Mouse (Mus musculus): ENCODE measurements at regions not wholly inside any gene's neighbourhood (a gene's known extent, or its start where the extent isn't known, plus 50 kb on each side); places are given as distances from the start of the nearest gene placed in this dataset.
A peak's percentile ranks its signal among the peaks of the same experiment; 100 is the strongest.

DNA sequence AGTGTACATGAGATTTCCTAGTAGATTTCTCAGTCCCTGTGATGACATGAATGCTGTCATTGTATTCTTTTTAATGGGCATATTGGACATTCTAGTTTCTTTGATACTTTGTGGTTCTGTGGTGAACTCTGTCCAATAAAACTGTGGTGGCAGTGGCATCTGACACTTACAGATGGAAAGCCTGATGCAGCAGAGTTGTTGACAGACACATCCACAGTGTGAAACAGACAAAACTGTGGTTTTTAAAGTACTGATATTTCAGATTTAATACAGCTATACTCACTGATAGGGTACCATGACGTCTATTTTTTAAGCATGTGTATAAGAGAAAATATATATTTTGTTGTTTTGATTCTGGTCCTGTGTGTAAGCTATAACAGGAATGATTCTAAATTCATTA lies 818.0 kb downstream of the Trim52 start:
- DNase-seq (ENCODE audit: low spot score) = no peak

DNA sequence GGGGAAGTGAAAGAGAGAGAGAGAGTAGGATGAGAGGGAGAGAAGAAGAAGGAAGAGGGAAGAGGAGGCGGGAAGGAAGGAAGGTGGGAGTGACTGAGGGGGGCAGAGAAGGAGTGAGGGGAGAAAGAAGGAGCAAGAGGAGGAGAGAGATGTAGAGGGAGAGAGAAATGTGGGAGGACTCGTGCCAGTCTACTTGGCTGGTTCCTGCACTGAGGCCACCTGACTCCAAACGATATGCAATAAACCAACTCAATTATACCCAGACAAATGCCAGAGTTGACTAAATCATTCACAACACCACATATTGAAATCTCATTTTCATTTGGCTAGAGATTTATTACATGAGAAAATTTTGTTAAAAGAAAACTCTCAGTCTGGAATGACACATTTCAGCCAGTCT lies 818.4 kb downstream of the Trim52 start:
- no peak for DNase-seq (ENCODE audit: low spot score)

- peak; percentile 37 for DNase-seq (ENCODE audit: low spot score)
Measured at GRCm38 (mm10) chr14:106945261-106945660, 839.3 kb downstream of the Trim52 start.

GRCm38 (mm10) chr14:106977958-106978357 lies 872.0 kb downstream of the Trim52 start:
- no peak for DNase-seq (ENCODE audit: low spot score)

GRCm38 (mm10) chr14:106980752-106981151 lies 874.8 kb downstream of the Trim52 start:
- DNase-seq (ENCODE audit: low spot score) = no peak

DNA sequence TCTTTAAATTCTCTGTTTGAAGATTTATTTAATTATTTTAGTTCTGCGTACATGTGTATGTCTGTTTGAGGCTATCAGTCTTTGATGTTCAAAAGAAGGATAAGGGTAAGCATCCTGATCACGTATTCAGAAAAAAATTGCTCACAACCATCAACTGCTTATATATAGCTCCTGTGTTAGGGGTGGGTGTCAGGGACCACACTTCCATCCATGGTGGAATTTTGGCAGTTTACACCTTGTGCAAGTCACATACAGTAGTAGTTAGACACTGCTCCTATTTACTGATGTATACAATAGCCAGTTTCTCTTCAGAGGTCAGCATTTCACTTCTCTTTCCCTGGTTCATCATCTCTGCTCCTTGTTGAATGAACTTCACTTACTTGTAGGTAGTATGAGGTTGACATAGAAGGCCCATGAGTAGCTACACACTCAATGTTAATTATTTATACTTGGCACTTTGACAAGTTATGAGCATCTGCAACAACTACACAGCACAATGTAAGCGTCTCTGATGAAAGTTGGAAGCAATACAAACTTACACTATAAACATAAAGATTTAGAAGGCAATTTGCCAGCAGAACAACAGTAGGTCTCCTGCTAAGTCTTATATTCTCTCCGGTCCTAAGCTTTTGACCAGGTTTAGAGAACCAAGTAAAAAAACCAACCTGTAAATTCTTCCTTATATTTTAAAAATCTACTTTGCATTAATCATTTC lies 891.7 kb downstream of the Trim52 start:
- DNase-seq (ENCODE audit: low spot score) = no peak

DNA sequence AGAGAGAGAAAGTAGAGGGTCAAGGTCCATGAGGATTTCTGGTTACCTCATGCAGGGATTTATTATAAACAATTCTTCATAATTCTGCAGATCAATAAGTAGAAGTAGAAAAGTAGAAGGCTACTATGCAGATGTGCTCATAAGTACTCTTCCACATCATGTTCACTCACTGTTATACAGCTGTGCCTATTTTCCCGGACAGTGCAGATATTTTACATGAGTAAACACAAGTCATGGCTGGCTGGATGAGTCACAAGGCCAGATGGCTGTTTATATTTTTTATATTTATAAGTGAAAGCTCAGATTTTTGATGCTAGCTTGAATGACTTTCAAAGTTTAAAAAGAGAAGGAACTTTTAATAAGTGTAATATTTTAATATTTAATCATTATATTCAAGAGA lies 899.0 kb downstream of the Trim52 start:
- no peak for DNase-seq (ENCODE audit: low spot score)

GRCm38 (mm10) chr14:107009617-107010016 lies 903.6 kb downstream of the Trim52 start:
- no peak for DNase-seq (ENCODE audit: low spot score)

DNA sequence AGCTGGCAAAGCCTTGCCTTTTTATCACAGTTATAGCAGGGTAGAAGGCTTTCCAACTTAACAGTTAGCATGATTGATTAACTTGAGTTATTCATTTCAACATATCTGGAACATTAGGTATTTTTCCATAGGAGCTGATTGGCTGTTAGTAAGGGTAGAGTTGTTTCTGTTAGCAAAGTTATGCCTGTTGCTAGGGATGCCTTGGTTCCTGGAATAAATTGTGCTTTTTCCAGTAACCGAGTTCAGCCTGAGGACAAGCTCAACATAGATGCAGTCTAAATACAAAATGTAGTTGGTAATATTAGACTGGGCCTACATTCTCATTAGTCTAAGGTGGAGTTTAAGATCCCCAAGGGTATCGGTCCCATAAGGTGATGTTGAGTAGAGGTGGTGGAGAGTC lies 927.8 kb downstream of the Trim52 start:
- DNase-seq (ENCODE audit: low spot score) = no peak

DNA sequence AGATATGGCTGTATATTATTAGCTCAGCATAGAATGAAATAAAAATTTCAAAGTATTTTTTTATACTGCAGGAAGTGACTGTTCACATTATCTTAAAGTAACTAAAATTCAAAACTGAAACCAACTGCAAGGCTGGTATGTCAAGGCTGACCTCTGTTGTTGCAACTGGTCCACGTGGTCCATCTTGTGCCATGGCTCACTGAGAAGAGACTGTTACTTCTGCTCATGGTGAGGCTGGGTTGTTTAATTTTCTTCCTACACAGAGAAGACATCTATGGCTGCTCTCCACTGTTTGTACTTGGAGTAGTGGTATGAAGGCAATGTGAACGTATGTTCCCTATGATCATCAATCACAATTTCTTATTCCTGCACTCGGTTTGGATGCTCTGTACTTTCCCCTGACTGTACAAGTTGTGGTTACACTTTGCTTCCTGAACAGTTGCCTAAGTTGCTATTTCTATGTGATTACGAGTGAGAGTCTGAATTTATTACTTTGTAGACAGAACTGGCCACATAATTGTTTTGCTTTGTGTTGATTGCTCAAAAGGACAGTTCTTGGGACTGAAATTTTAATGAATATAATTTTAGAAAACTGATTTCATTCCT lies 946.1 kb downstream of the Trim52 start:
- DNase-seq (ENCODE audit: low spot score) = no peak

DNA sequence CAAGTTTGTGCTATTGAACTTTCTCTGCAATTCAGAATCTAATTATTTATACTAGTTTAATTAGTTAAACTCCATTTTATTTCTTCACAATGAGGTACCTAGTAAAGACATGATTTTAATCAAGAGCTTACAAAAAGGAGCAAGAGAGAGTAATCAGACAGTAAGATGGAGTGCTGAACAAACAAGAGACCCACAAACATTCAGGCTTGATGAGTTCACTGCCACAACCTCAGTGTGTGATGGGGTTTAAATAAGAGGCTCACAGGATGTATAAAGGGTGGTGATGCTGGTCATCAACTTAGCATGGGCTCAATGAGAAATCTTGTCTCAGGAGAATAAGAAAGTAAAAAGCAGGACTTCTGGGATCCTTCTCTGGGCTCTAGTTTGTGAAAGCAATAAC lies 962.6 kb downstream of the Trim52 start:
- DNase-seq (ENCODE audit: low spot score) = no peak

DNA sequence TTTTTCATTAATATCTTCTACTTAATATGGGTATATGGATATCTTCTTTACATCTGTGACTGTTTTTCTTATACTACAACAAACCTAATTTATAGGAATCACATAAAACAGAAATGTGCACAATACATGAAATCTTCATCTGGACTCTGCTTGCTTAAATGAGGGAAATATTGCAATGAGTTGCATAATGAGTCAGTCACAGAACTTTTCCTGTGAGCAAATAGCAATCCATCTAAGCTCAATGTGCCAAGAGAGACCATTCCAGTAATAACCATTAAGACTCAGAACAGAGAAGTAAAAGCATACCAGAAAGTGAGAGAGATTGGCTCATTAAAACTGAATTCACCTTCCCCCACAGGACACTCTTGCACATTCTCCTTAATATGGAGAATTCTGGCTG lies 974.4 kb downstream of the Trim52 start:
- DNase-seq (ENCODE audit: low spot score) = no peak

All from testis, postnatal 10 days (tissue).